Mouse (Mus musculus): ENCODE measurements around the gene Fkbp5.

The Fkbp5 gene

DNA sequence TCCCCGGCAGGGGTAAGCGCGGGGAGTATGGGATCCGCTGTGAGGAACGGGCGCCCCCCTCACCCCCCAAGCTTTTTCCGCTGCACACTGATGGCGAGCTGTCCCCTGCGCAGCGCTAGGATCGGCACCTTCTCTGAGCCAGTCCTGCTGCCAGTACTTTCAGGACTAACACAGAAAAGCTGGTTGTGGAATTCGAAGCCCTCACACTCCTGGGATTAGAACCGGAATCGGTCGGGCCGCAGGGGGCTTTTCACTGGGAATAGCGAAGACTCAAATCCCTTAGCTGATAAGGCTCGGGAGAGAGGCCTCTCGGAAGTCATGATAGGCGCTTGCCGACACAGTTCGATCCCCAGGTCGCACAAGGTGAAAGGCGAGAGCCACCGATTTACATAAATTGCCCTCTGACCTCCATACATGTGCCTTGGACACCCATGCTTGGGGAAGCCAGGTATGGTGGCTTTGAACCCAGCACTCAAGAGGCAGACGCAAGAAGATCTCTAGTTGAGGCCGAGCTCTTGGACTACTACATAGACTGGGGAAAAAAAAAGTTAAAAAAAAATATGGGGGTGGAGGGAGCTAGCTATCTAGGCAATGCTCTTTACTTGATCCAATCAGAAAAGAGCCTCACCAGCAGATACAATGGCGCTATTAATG lies 6.2 kb upstream of the Fkbp5 start:
- DNase-seq (ENCODE audit: low read depth) = peak; percentile 80

GRCm38 (mm10) chr17:28522623-28523354 lies 5.5 kb upstream of the Fkbp5 start:
- DNase-seq (ENCODE audit: low read depth) = peak; percentile 94

DNA sequence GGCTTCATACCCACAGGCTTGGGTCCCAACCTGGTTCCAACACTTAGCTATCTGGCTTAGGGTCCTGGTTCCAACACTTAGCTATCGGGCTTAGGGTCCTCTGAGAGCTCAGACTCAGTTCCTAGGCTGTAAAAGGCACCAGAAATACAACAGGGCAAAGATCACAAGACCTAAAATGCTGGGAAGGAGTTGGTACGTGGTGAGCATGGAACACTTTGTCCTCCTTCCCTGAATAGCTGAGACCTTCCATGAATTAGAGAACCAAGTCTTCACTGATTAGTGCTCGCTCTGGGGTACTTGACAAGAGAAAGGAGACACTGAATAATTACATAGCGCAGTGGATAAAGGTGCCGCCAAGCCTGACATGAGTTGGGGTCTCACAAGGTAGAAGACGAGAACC lies 4.6 kb upstream of the Fkbp5 start:
- DNase-seq (ENCODE audit: low read depth) = no peak

DNA sequence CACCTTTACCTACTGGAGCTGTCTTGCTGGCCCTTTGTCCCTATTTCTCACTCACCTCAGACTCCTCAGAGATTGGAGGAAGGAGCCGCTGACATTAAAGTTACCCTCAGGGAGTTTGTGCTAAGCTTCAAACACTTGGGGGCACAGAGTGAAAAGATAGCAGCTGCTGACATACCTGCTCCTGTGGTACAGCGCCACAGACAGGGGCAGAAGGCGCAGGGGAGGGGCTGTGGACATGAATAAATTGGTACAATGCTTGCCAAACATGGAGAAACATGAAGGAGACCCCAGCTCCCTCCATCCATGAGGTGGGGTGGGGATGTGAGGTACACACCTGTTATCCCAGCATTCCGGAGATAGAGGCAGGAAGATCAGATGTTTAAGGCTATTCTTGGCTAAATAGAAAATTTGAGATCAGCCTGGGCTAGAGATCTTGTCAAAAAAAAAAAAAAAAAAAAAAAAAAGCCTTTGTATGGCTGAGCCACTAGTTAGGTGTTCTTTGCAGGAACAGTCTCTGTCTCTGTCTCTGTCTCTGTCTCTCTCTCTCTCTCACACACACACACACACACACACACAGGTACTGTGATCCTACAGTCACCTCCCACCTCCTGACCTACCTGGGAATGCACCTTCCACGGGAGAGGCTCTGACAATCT lies 3.9 kb upstream of the Fkbp5 start:
- DNase-seq (ENCODE audit: low read depth) = no peak

GRCm38 (mm10) chr17:28520561-28520960 lies 3.2 kb upstream of the Fkbp5 start:
- no peak for DNase-seq (ENCODE audit: low read depth)

DNA sequence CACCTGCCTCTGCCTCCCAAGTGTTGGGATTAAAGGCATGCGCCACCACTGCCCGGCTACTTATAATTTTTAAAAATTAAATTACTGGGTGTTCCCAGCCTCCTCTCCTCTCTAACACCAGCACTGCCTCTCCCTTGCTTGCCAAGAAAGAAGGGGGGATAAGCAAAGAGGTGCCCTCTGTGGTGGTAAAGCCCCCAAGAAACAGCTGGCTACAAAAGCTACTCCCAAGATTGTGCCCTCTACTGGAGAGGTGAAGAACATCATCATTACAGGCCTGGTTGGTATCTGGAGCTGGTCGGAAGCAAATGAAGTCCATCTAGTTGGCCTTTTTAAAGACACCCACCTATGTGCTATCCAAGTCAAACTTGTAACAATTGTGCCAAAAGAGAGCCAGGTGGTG lies 2.5 kb upstream of the Fkbp5 start:
- peak; percentile 60 for DNase-seq (ENCODE audit: low read depth)

DNA sequence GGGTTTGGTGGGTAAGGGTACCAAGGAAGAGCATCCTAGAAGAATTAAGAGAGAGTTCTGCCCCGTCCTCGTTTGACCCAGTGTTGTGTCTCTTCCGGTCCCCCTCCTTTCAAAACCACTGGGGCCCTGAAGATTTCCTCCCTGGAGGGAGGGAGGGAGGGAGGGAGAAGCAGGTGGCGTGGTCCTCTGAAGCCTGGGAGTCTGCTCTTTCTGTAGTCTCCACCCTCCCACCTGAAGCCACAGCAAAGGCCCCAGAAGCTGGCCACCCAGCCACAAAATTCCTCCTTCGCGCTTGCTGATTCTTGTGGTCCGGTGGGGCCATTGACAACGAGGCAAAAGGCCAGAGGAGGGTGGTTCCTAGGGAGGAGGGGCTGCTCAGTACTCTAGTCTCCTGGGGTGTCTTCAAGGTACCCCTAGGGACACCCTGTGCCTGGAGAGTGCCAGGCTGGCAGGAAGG lies 1.3 kb upstream of the Fkbp5 start:
- DNase-seq (ENCODE audit: low read depth) = peak; percentile 94

DNA sequence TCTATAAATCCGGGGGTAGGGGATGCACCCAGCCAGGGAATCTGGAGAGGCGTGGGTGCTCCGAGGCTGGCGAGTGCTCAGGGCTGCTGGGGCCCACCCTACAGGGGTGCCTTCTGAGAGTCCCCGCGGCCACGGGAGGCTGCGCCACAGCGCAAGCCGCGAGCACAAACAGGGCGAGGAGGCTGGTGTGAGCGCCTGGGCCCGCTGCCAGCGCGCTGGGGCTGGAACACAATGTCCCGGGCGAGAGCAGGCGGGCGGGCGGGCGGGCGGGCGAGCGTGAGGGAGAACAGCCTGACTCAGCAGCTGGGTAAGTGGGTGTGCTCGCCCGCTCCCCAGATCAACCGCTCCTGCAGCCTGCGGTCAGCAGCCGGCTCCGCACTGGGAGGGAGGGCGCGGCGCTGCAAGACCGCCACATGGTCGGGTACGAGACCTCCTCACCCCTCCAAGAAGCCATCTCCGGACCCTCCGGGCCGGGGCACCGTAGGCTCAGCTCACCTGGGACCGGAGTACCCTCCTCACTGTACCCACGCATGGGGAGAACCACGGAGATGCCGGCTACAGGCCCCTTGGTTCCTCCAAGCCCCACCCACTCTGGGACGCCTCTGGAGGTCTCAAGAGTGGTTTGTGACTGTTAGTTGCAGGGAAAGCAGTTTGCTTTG lies 758 bp upstream of the Fkbp5 start:
- DNase-seq (ENCODE audit: low read depth) = peak; percentile 93

- DNase-seq (ENCODE audit: low read depth) = peak; percentile 70
These were observed 446 bp downstream of the Fkbp5 start for GRCm38 (mm10) chr17:28516881-28517280.

- DNase-seq (ENCODE audit: low read depth) = peak; percentile 97
These were observed 1.6 kb downstream of the Fkbp5 start for GRCm38 (mm10) chr17:28515431-28516341.

- DNase-seq (ENCODE audit: low read depth) = no peak
These were observed 2.8 kb downstream of the Fkbp5 start for GRCm38 (mm10) chr17:28514555-28514954.

GRCm38 (mm10) chr17:28513844-28514243 lies 3.5 kb downstream of the Fkbp5 start:
- peak; percentile 81 for DNase-seq (ENCODE audit: low read depth)

DNA sequence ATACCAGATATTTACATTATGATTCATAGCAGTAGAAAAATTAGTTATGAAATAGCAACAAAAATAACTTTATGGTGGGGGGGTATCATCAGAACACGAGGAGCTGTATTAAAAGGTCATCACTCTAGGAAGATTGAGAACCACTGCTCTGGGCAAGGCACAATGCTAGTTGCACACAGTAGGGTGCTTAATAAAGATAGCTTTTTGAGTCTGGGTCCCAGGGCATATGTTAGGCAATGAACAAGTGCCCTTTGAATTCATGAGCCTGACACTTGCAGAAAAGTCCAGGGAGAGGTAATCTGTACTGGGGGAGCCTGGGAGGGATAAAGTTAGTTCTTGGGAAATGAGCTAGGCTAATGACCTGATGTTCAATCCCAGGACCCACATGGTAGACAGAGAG lies 4.0 kb downstream of the Fkbp5 start:
- no peak for DNase-seq (ENCODE audit: low read depth)

GRCm38 (mm10) chr17:28512696-28513095 lies 4.6 kb downstream of the Fkbp5 start:
- DNase-seq (ENCODE audit: low read depth) = no peak

DNA sequence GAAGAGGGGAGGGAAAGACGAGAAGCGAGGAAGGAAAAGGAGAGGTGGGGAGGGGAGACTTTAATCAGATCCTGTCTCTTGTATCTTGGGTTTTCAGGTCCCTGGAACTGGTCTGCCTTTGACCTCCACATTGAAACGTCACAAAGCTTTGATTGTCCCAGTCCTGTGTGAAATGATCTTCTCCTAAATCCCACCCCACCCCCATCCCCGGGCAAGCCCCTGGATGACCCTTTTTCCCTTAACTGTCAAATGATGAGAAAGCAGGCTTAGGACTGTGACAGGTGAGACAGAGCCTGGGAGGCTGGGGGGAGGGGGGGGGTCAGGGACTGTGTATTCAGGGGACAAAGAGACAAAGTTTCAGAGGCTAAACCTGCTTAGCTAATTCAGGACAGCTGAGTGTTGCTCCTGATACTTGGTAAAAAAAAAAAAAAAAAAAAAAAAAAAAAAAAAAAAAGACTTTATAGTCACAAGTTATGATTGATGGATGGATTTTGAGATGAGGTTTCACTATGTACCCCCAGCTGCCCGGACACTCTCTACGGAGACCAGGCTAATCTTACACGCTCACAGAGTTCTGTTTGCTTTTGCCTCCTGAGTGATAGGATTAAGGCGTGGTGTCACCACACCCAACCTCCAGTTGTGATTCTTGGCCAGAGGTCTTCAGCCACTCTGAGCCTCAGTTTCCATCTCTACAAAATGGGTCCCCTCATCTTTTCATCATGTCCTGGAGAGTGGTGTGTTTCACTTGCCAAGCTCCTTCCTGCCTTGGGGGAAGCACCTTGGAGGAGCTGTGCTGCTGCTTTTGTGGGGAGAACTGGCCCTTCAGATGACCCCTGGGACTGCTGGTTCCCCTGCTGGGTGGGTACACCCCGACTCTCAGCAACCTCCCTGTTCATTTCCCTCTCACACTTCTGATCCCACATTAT lies 5.4 kb downstream of the Fkbp5 start:
- peak; percentile 30 for DNase-seq (ENCODE audit: low read depth)

DNA sequence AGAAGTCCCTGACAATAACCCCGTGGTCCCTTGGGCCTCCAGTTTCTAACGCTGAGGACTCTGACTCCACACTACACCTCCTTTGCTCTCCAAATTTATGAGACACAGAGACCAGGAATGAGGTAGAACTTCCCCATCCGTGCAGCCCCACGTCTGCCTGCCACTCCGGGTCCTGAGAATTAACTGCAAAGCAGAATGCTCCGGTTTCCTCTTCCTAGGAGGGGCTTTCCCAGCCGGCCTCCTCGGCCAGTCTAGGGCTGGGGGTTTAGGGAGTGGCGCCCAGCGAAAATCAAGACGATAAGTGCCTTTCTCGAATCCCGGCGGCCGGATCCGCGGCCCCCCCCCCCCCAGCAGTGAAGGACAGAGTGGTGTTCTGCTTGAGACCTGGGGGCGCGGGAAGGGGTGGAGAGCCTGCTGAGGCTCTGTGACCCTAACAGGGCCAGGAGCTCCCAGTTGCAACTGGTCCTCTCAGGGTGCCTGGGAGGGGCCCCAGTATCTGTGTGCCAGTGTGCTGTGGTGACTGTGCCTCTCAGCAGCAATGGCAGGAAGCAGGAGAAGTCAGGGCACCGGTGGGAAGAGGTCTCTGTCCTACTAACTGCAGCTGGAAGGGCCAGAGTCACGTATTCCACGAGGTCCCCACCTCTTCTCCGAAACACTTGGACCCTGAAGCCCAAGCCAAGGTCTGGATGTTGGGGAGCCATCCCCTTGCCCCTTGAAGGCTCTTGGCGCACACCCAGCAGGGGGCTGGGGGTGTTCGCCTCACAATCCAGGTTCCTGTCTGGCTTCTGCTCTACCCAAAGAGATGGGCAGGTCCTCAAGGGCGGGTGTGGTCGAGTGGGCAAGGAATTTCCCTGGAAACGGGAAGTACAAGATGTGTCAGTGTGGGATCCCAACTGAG lies 6.6 kb downstream of the Fkbp5 start:
- DNase-seq (ENCODE audit: low read depth) = no peak

DNA sequence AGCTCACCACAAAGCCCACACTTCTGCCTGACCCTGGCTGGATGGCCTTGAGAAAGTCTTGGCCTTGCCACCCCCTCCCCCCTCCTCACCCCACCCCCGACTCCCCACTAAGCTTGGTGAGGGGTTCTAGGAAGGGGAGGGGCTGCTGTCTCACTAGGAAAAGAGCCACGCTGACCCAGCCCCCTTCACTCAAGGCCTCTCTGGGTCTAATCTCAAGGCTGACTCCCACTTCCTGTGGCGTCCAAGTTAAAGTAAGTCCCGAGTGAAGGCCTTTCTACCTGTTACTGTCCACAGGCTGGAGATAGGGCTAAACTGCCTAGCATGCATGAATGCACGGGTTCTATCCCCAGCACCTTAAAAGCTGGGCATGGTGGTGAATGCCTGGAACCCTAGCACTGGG lies 9.8 kb downstream of the Fkbp5 start:
- DNase-seq (ENCODE audit: low read depth) = peak; percentile 61

- DNase-seq (ENCODE audit: low read depth) = no peak
These were observed 10.4 kb downstream of the Fkbp5 start for GRCm38 (mm10) chr17:28506895-28507294.

- no peak for DNase-seq (ENCODE audit: low read depth)
These were observed 11.7 kb downstream of the Fkbp5 start for GRCm38 (mm10) chr17:28505591-28505990.

All from 416B (cell line).